Mouse (Mus musculus): ENCODE results near the gene Cdc14a.

DNA sequence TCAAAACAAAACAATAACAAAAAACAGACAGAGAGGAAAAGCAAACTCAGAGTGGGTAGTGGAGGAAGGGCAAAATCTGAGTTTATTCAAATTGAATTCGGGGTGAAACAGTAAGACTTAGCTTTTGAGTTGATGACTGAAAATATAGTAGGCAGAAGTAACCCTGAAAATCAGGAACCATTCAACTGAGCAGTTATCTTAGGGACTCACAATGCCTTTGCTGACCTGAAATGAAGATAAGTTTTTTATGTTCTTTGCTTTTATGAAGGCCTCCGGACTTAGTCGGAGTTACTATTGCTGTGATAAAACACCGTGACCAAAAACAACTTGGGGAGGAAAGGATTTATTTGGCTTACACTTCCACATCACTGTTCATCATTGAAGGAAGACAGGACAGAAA, 37.2 kb upstream of the Cdc14a start:
- TF ChIP-seq CTCF (conservative IDR thresholded peaks at IDR 0.05; ENCODE audit: low read length) (no peak), NANOG (IDR thresholded peaks at IDR 0.05; ENCODE audit: borderline replicate concordance, low read length) (no peak)

Data from E14TG2a.4 (cell line).